Mouse (Mus musculus) E14TG2a.4 (cell line): ENCODE measurements around the gene Calcrl.

ENCODE experiments used
- H3K27me3 ChIP-seq: 2 replicates; pipeline ENCODE4 v1.6.1; 2014; ENCODE audit warnings: low read length, control low read depth; ENCODE audit not compliant: insufficient read depth
- H3K36me3 ChIP-seq: 2 replicates; pipeline ENCODE4 v1.6.1; 2014; ENCODE audit warnings: low read length, control low read depth; ENCODE audit not compliant: insufficient read depth
- H3K4me1 ChIP-seq: replicated peaks from 2 replicates; pipeline ENCODE4 v1.6.1; 2014; ENCODE audit warnings: low read depth, low read length, control low read depth
- H3K4me3 ChIP-seq: replicated peaks from 2 replicates; pipeline ENCODE4 v1.5.1; 2014; ENCODE audit warnings: mild to moderate bottlenecking, low read length
- H3K9me3 ChIP-seq: 2 replicates; pipeline ENCODE4 v1.6.1; 2014; ENCODE audit warnings: low read length, control low read depth
- CTCF ChIP-seq: conservative IDR thresholded peaks from 2 replicates; pipeline ENCODE4 v1.5.1; 2014; ENCODE audit warnings: low read length
- NANOG ChIP-seq: IDR thresholded peaks from 2 replicates; pipeline ENCODE4 v1.6.1; 2014; ENCODE audit warnings: borderline replicate concordance, low read length, mixed read lengths
- POU5F1 ChIP-seq: IDR thresholded peaks from 2 replicates; pipeline ENCODE4 v1.6.1; 2014; ENCODE audit warnings: low read length, borderline replicate concordance

Gene Calcrl

DNA sequence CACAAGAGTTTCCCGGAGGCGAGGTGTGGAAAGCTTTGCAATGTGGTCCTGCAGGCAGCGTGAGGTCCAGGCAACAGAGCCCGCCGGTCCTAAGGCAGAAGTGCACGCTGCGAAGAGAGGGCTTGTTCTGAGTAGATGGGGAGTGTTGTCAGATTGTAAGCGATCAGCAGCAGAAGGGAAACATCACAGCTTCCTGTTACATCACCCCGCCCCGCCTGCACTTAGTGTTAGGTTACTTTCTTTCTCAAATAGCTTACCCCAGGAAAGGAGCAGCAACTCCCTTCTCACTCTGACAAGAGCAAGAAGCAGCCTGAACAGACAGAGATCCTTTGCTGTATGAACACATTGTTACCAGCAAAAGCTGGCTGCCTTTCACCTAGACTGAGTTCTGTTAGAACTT is at the start of gene Calcrl:
TSS of gene Calcrl (minus strand) at position 274 of the 400 bp plus-strand sequence.
- Histone ChIP-seq H3K9me3 (no peaks in the 10 kb centered on the region), H3K27me3 (no peaks in the 10 kb centered on the region), H3K4me1 (peaks cover 6% of the 10 kb centered on the region), H3K4me3 (no peak within 1 kb of the TSS), H3K36me3 (no peaks in the 10 kb centered on the region)
- TF ChIP-seq POU5F1, result no peak
- TF ChIP-seq NANOG, result no peak
- TF ChIP-seq CTCF, result no peak

DNA sequence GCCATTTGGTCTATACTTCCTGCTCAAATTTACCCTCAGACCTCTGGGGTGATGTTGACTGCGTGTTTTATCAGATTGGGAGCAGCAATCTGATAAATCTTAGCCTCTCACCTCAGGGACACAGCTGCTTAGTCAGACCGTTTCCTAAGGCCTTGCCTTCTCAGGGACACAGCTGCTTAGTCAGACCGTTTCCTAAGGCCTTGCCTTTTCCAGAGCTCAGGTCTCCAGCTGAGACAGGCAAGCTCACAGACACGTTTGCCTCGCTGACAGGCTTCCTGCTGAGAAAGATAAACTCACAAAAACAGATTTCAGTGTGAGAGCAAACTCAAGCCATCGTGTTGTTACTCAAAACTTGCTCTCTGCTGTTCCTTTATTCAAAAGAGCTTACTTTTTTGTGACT is 49.4 kb upstream of the Calcrl start:
- Histone ChIP-seq H3K4me1 (peaks cover 57% of the 10 kb centered on the region), H3K36me3 (peaks cover 31% of the 10 kb centered on the region), H3K27me3 (no peaks in the 10 kb centered on the region), H3K4me3 (peak overlapping the region; percentile 70), H3K9me3 (peaks cover 3% of the 10 kb centered on the region; the same call in 1 of the 2 replicates)
- TF ChIP-seq NANOG (no peak), CTCF (no peak), POU5F1 (no peak)

DNA sequence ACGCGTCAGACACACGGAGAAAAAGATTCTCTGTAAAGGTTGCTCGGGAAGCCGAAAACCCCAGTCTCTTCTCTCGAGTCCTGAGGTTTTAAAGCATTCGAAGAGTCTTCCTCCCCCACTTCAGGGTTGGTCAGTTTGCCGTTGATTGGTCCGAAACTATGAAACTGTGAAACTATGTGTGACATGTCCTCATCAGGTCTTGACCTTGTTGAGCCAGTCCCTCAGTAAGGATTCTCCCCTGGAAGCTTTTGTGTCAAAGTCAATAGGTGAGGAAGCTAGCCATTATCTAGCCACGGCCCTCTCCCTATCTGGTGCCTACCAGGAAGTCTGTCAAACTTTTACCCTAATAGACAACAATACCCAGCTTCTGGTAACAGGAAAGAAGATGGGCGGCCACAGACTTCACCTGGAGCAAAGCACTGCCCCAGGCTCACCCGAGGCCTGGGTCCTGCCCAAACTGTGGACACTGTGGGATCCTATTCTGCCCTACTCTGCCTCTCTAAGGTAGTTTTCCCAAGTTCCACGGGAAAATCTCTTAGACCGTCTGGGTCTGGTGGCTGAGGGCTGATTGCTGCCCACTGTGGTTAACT is 48.8 kb upstream of the Calcrl start:
- Histone ChIP-seq H3K9me3 (peaks cover 9% of the 10 kb centered on the region), H3K4me1 (peaks cover 57% of the 10 kb centered on the region), H3K4me3 (peak overlapping the region; percentile 70), H3K36me3 (peaks cover 37% of the 10 kb centered on the region), H3K27me3 (no peaks in the 10 kb centered on the region)
- TF ChIP-seq CTCF, result no peak
- no peak for TF ChIP-seq POU5F1
- TF ChIP-seq NANOG, result peak; percentile 27; the same call in 1 of the 2 replicates

DNA sequence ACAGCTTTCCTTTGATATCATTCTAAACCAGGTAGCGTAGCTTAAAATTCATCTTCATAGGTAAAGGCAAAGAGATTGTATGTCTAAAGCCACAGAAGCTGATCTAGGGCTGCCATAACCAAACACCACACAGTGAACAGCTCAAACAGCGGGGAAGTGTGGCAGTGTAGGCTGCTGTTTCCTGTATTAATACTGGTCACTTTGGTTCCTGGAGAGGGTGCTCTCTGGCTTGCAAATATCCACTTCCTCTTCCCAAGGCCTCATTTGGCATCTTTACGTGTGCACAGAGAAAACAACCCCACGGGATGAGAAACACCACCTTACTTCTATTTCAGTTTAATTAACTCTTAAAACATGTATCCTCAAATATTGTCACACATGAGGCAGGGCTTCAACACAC is 42.2 kb upstream of the Calcrl start:
- H3K36me3 ChIP-seq, result peaks cover 69% of the 10 kb centered on the region
- TF ChIP-seq CTCF, result no peak
- H3K9me3 ChIP-seq, result peaks cover 11% of the 10 kb centered on the region
- no peak overlapping the region for H3K4me3 ChIP-seq
- no peaks in the 10 kb centered on the region for H3K27me3 ChIP-seq
- peaks cover 15% of the 10 kb centered on the region for H3K4me1 ChIP-seq

DNA sequence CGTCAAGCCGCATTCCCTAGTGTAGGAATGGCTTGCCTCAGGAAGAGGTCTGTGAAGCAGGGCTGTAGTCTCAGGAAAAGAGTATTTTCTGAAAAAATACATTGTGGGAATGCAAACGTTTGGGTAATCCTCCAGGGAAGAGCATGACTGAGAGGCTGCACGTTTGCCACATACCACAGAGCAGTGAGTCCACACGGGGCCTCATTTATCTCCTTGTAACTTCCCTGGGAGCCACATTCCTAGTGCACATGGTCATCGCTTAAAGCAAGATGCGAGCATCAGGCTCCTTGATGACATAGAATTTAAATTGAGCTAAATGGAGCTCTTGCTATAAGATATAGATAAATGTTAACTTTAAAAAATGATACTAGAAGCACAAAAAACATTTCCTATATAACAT is 39.7 kb upstream of the Calcrl start:
- H3K27me3 ChIP-seq, result no peaks in the 10 kb centered on the region
- H3K4me3 ChIP-seq, result no peak overlapping the region
- peaks cover 55% of the 10 kb centered on the region for H3K36me3 ChIP-seq
- peaks cover 15% of the 10 kb centered on the region for H3K4me1 ChIP-seq
- TF ChIP-seq CTCF (no peak), POU5F1 (no peak), NANOG (no peak)
- H3K9me3 ChIP-seq, result peaks cover 11% of the 10 kb centered on the region

DNA sequence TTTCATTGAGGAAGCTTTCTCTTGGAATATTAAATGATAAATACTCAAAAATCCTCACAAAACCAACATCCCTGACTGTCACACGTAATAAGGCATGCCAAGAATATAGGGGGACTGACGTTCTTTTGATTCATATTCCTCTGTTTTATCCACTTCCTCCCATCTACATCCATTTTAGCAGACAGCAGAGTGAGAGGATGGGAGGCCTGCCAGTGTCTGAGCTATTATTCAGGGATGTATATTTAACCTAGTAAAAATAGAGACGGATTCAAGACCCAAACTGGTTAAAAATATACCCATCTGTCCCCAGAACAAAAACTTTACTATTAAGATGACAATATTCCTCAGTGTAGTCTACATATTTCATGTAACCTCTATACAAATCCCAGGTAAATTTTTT is 37.2 kb upstream of the Calcrl start:
- no peak overlapping the region for H3K4me3 ChIP-seq
- no peaks in the 10 kb centered on the region for H3K27me3 ChIP-seq
- peaks cover 39% of the 10 kb centered on the region for H3K36me3 ChIP-seq
- peaks cover 25% of the 10 kb centered on the region for H3K4me1 ChIP-seq
- no peak for TF ChIP-seq POU5F1
- TF ChIP-seq NANOG, result no peak
- no peaks in the 10 kb centered on the region for H3K9me3 ChIP-seq

DNA sequence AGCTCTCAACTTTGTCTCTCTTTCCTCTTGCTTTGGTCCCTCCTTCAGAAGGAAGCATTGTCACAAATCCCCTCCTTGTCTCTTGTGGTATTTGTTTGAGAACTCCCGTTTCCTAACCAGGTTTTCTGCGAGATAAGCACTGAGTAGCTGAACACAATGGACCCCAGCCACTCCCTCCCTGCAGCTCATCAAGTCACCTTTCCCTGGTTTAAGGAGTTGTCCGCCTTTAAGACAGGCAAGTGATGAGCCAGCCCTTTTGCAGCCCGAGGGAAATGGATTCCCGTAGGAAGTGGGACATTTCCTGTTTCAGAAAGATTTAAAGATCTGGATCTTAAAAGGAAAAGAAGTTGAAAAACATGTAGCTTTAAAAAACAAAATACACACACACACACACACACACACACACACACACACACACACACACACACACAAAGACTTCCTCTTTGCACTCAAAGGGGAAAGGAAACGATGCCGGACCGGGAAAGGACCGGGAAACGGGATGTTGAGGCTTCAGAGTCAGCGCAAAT is 34.5 kb upstream of the Calcrl start:
- Histone ChIP-seq H3K27me3 (no peaks in the 10 kb centered on the region), H3K4me1 (peaks cover 22% of the 10 kb centered on the region), H3K9me3 (no peaks in the 10 kb centered on the region), H3K36me3 (peaks cover 36% of the 10 kb centered on the region), H3K4me3 (0 out of 2 replicates have a peak overlapping the region, but pooled peaks have one; percentile 13)
- TF ChIP-seq CTCF (no peak), NANOG (no peak), POU5F1 (no peak)

DNA sequence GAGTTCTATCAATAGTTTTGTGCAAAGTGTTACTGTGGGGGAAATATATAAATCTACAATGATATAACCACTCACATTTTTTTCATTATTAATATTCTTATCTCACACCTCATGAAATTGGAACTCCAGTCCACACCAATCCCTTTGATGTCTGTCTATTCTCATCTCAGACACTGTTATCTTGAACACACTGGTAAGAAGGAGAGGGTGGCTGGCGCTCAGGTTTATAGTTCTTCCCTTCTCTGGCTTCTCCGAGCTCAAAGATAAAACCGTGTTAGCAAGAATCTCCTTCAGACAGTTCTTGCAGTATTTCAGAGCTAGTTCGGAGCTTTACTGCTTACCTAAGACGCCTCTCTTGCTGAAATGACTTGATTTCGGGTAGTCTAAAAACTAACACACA is 32.0 kb upstream of the Calcrl start:
- no peaks in the 10 kb centered on the region for H3K27me3 ChIP-seq
- H3K9me3 ChIP-seq, result no peaks in the 10 kb centered on the region
- TF ChIP-seq NANOG, result no peak
- TF ChIP-seq POU5F1, result no peak
- no peak for TF ChIP-seq CTCF
- H3K4me3 ChIP-seq, result no peak overlapping the region
- H3K36me3 ChIP-seq, result peaks cover 37% of the 10 kb centered on the region
- peaks cover 24% of the 10 kb centered on the region for H3K4me1 ChIP-seq

DNA sequence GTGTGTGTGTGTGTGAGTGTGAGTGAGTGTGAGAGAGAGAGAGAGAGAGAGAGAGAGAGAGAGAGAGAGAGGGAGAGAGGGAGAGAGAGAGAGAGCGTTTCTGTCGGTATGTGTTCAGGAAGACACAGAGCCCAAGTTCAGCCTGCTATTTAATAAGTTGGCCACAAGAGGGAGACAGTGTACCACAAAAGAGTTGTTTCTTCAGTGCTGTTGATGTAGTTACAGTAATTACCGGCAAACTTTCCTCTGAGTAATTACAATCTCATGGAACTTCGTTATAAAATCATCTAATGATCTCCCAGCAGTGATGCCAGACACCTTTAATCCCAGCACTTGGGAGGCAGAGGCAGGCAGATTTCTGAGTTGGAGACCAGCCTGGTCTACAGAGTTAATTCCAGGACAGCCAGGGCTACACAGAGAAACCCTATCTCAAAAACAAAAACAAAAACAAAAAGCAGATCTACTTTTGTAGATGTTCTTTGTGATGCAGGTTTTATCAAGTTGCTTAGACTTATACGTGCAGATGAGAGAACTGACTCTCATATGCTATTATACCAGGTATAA is 30.1 kb upstream of the Calcrl start:
- H3K4me1 ChIP-seq, result peaks cover 15% of the 10 kb centered on the region
- H3K9me3 ChIP-seq, result no peaks in the 10 kb centered on the region
- no peaks in the 10 kb centered on the region for H3K27me3 ChIP-seq
- no peak overlapping the region for H3K4me3 ChIP-seq
- no peak for TF ChIP-seq NANOG
- no peak for TF ChIP-seq POU5F1
- TF ChIP-seq CTCF, result peak; percentile 53
- H3K36me3 ChIP-seq, result peaks cover 41% of the 10 kb centered on the region
